Mouse (Mus musculus): ENCODE results near the gene Aurkb. TPM values are rescaled to one million over a fixed set of nuclear protein-coding genes. Genes with fewer than 3 reads are reported as not detected.

The Aurkb gene
- polyA plus RNA-seq, 1 experiment from 2014 or later: 101 TPM

DNA sequence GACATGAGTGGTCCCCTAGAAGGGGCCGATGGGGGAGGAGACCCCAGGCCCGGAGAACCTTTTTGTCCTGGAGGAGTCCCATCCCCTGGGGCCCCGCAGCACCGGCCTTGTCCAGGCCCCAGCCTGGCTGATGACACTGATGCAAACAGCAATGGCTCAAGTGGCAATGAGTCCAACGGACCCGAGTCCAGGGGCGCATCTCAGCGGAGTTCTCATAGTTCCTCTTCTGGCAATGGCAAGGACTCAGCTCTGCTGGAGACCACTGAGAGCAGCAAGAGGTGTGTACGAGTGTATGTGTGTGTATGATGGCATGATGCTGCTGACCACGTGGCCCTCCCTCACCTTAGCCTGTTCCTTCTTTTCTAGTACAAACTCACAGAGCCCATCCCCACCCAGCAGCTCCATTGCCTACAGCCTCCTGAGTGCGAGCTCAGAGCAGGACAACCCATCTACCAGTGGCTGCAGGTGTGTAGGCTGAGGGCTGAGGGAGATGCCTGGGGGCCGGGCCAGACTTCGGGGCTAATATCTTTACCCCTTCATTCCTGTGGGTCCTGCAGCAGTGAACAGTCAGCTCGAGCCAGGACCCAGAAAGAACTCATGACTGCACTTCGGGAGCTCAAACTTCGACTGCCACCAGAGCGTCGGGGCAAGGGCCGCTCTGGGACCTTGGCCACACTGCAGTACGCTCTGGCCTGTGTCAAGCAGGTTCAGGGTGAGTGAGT is 55.4 kb downstream of the Aurkb start:
- Histone ChIP-seq H3K4me3 (ENCODE audit: low read depth, low read length) (peak overlapping the region; percentile 67), H3K4me2 (ENCODE audit: low read depth, low read length) (peak overlapping the region; percentile 96), H3K36me3 (ENCODE audit: control insufficient read depth, insufficient read depth) (peaks cover 49% of the 10 kb centered on the region), H3K9ac (ENCODE audit: low read depth, low read length) (peak overlapping the region; percentile 1; the same call in 1 of the 2 replicates), H3K4me1 (ENCODE audit: control insufficient read depth, low read depth, low read length) (peaks cover 49% of the 10 kb centered on the region), H3K27ac (ENCODE audit: low read length) (peak overlapping the region; percentile 10), H3K9me3 (replicated peaks; ENCODE audit: control insufficient read depth, low read length) (no peaks in the 10 kb centered on the region), H3K27me3 (ENCODE audit: control insufficient read depth, insufficient read depth, low read depth, low read length) (no peaks in the 10 kb centered on the region)
- ATAC-seq (ENCODE audit: low read depth): no peak
- 74% methylated on average over 20 of the region's 20 CpGs for WGBS (ENCODE audit: insufficient replicate concordance)

Other genes starting within 250 kb of the Aurkb start
- 36.9 and 38.6 TPM in 2 replicates for gene Ndel1, start 173.8 kb upstream of the Aurkb start, polyA plus RNA-seq (2015; fragmentation: Nextera tagmentation; extraction: Ambion mirVana)
- 0.04 and 0.14 TPM in 2 replicates for gene Rnf222, start 157.1 kb upstream of the Aurkb start, polyA plus RNA-seq (2015; fragmentation: Nextera tagmentation; extraction: Ambion mirVana)
- 457 and 528 TPM in 2 replicates for gene Rpl26, start 144.1 kb upstream of the Aurkb start, polyA plus RNA-seq (2015; fragmentation: Nextera tagmentation; extraction: Ambion mirVana)
- not detected in 2 replicates for gene Odf4, start 118.6 kb upstream of the Aurkb start, polyA plus RNA-seq (2015; fragmentation: Nextera tagmentation; extraction: Ambion mirVana)
- 1.7 and 2.0 TPM in 2 replicates for gene Arhgef15, start 88.2 kb upstream of the Aurkb start, polyA plus RNA-seq (2015; fragmentation: Nextera tagmentation; extraction: Ambion mirVana)
- gene Slc25a35, start 77.5 kb upstream of the Aurkb start, polyA plus RNA-seq (2015; fragmentation: Nextera tagmentation; extraction: Ambion mirVana): 0.37 and 0.80 TPM in 2 replicates
- 16.3 and 19.3 TPM in 2 replicates for gene Rangrf, start 70.5 kb upstream of the Aurkb start, polyA plus RNA-seq (2015; fragmentation: Nextera tagmentation; extraction: Ambion mirVana)
- gene Pfas, start 37.2 kb upstream of the Aurkb start, polyA plus RNA-seq (2015; fragmentation: Nextera tagmentation; extraction: Ambion mirVana): 13.7 and 15.4 TPM in 2 replicates
- gene Ctc1, start 29.7 kb upstream of the Aurkb start, polyA plus RNA-seq (2015; fragmentation: Nextera tagmentation; extraction: Ambion mirVana): 17.2 and 23.0 TPM in 2 replicates
- gene Borcs6, start 14.1 kb downstream of the Aurkb start, polyA plus RNA-seq (2015; fragmentation: Nextera tagmentation; extraction: Ambion mirVana): 3.1 and 3.6 TPM in 2 replicates
- 20.2 and 21.7 TPM in 2 replicates for gene Tmem107, start 25.2 kb downstream of the Aurkb start, polyA plus RNA-seq (2015; fragmentation: Nextera tagmentation; extraction: Ambion mirVana)
- 16.4 and 25.4 TPM in 2 replicates for gene Vamp2, start 42.8 kb downstream of the Aurkb start, polyA plus RNA-seq (2015; fragmentation: Nextera tagmentation; extraction: Ambion mirVana)
- 6.9 and 8.5 TPM in 2 replicates for gene Per1, start 49.6 kb downstream of the Aurkb start, polyA plus RNA-seq (2015; fragmentation: Nextera tagmentation; extraction: Ambion mirVana)
- gene Hes7, start 74.8 kb downstream of the Aurkb start, polyA plus RNA-seq (2015; fragmentation: Nextera tagmentation; extraction: Ambion mirVana): 0.06 and 0.07 TPM in 2 replicates
- gene 9130213A22Rik, start 76.9 kb downstream of the Aurkb start, polyA plus RNA-seq (2015; fragmentation: Nextera tagmentation; extraction: Ambion mirVana): 0.07 TPM in 1 of 2 replicates, not detected in the other
- 0.09 and 0.39 TPM in 2 replicates for gene Aloxe3, start 80.2 kb downstream of the Aurkb start, polyA plus RNA-seq (2015; fragmentation: Nextera tagmentation; extraction: Ambion mirVana)
- not detected in 2 replicates for gene Alox12b, start 111.3 kb downstream of the Aurkb start, polyA plus RNA-seq (2015; fragmentation: Nextera tagmentation; extraction: Ambion mirVana)
- 0.08 TPM in 1 of 2 replicates, not detected in the other for gene Alox8, start 152.2 kb downstream of the Aurkb start, polyA plus RNA-seq (2015; fragmentation: Nextera tagmentation; extraction: Ambion mirVana)
- not detected in 2 replicates for gene Gucy2e, start 191.4 kb downstream of the Aurkb start, polyA plus RNA-seq (2015; fragmentation: Nextera tagmentation; extraction: Ambion mirVana)

Data from liver, embryonic 16.5 days (tissue).